Mouse (Mus musculus): ENCODE results near the gene Col15a1.

- TF ChIP-seq CTCF (IDR thresholded peaks at IDR 0.05; ENCODE audit: low read depth) (no peak), EP300 (optimal IDR thresholded peaks at IDR 0.05) (no peak)
These were observed 21.0 kb downstream of the Col15a1 start for GRCm38 (mm10) chr4:47228945-47229344.
